Mouse (Mus musculus) midbrain, embryonic 15.5 days (tissue): Measurements from ENCODE around the gene Armh1. TPM values are rescaled to one million over a fixed set of nuclear protein-coding genes. Genes with fewer than 3 reads are reported as not detected.

Source experiments
- ATAC-seq: fragments of 200-750 bp; cut with Nextera tagmentation; replicated peaks from 2 replicates; pipeline ENCODE4 v1.8.0; 2017; ENCODE audit warnings: moderate TSS enrichment
- H3K27ac ChIP-seq: fragments of 300-500 bp; sonication (generic); 2 replicates; pipeline ENCODE4 v1.5.1; 2015; ENCODE audit warnings: mild to moderate bottlenecking, inconsistent platforms
- H3K27me3 ChIP-seq: fragments of 300-500 bp; sonication (generic); replicated peaks from 2 replicates; pipeline ENCODE4 v1.6.1; 2015; ENCODE audit warnings: inconsistent platforms
- H3K36me3 ChIP-seq: fragments of 300-500 bp; sonication (generic); replicated peaks from 2 replicates; pipeline ENCODE4 v1.6.1; 2015; ENCODE audit warnings: inconsistent platforms
- H3K4me1 ChIP-seq: fragments of 300-500 bp; sonication (generic); 2 replicates; pipeline ENCODE4 v1.6.1; 2015; ENCODE audit warnings: inconsistent platforms
- H3K4me2 ChIP-seq: fragments of 300-500 bp; sonication (generic); 2 replicates; pipeline ENCODE4 v1.6.1; 2015; ENCODE audit warnings: inconsistent platforms, mild to moderate bottlenecking, moderate library complexity
- H3K4me3 ChIP-seq: fragments of 300-500 bp; sonication (generic); 2 replicates; pipeline ENCODE4 v1.5.1; 2015; ENCODE audit warnings: mild to moderate bottlenecking, inconsistent platforms
- H3K9ac ChIP-seq: fragments of 300-500 bp; sonication (generic); 2 replicates; pipeline ENCODE4 v1.6.1; 2015; ENCODE audit warnings: mild to moderate bottlenecking, inconsistent platforms
- H3K9me3 ChIP-seq: fragments of 300-500 bp; sonication (generic); 2 replicates; pipeline ENCODE4 v1.6.1; 2016; ENCODE audit warnings: inconsistent platforms
- WGBS: fragments of 180-500 bp; shearing (Covaris S2); methylation state at CpG from one replicate; pipeline ENCODE4 v1.1.7; 2015; ENCODE audit warnings: mixed read lengths; 5-methylcytosine and 5-hydroxymethylcytosine counted together
- polyA plus RNA-seq: library from polyadenylated mRNA; unstranded; fragments of >200 nt; fragmentation: Nextera tagmentation; extraction: Ambion mirVana; gene quantifications from 2 replicates; pipeline ENCODE4 v1.2.1, GENCODE M21; 2015

The Armh1 gene
- polyA plus RNA-seq, 1 experiment from 2014 or later: 1.8 TPM

DNA sequence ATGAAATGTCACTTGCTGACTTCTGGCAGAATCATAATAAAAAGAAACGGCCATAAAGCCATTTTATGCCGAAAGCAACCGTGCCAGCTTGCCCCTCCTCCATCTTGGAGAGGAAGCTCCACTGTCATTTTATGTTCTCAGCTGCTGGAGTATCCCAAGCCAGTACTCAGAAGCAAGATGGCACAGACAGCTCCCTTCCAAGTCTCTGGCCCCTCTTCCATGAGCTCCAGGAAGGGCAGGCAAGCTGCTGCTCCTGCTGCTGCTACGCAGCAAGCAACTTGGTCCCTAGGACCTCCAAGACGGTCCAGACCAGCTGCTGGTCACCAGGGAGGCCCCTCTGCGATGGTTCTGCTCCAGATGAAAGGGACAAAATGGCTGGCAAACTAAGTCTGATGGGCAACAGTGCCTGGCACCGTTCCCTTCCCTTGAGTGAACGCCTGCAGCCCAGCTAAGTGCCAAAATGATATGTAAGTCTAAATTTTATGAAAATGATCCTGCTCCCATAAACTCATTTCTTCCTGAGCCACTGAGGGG, 28.5 kb upstream of the Armh1 start:
- Histone ChIP-seq H3K9me3 (no peaks in the 10 kb centered on the region), H3K9ac (no peak overlapping the region), H3K4me3 (no peak overlapping the region), H3K4me2 (no peak overlapping the region), H3K36me3 (peaks cover 20% of the 10 kb centered on the region), H3K27me3 (0 out of 2 replicates have a peak, but pooled peaks cover 6% of the 10 kb centered on the region), H3K27ac (no peak overlapping the region), H3K4me1 (peaks cover 52% of the 10 kb centered on the region)
- 83% methylated on average over 8 of the region's 8 CpGs for WGBS
- ATAC-seq: no peak

DNA sequence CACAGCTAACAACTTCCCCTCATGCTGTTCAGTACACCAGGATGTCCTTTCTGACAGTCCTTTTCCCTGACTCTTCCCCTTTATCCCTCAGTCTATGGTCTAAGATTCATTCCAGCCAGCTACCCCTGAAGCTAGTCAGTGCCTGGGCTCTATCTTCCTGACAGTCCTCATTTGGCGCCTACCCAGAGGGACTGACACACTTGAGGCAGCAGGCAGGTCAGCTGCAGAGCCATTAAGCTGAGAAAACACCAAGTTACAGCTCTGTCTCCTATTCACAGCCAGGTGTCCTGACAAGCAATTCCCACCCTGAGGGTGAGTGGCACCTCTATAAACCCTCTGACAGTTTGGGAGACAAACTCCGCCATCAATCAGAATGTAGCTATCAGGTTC, 27.3 kb upstream of the Armh1 start:
- Histone ChIP-seq H3K4me3 (no peak overlapping the region), H3K27me3 (0 out of 2 replicates have a peak, but pooled peaks cover 6% of the 10 kb centered on the region), H3K27ac (no peak overlapping the region), H3K9ac (no peak overlapping the region), H3K4me1 (peaks cover 40% of the 10 kb centered on the region), H3K4me2 (no peak overlapping the region), H3K9me3 (no peaks in the 10 kb centered on the region), H3K36me3 (peaks cover 24% of the 10 kb centered on the region)
- no peak for ATAC-seq
- 98% methylated on average over 2 of the region's 2 CpGs for WGBS

DNA sequence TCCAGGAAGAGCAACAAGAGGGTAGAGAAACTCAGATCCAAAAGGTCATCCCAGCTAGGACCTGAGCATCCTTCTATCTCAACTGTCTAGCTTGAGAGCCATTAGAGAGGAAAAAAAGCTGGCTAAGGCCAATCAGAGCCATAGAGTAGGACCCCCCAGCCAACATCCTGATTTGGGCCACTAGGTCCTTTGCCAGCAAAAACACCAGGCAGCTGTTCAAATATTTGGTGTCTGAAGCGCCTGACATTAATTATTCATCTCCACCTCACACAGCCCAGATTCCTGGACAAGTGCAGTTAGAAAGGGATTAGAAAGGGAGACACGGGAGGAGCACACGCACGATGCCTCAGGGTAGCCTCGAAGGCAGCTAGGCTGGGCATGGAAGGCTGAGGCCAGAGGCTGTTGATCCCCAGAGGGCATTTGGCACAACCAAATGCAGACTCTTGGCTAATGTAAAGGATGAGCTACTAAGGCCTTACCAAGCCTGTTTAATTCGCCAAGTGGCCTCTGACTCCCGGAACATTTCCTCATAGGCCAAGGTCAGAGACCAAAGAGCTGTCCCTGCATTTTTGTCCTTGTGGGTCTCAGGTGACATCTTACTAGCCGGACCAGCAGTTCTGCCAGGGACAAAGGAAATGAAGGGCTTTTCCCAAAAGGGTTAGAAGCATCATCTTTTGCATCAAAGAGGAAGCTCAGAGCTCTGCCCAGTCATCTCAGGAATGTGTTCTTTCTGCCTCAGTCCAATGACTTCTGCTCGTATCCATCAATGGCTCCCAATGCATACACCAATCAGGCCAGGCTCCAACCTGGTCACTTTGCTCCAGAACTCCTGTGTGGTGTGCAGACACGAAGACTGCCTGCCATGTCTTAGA, 26.7 kb upstream of the Armh1 start:
- no peak overlapping the region for H3K4me2 ChIP-seq
- 0 out of 2 replicates have a peak, but pooled peaks cover 6% of the 10 kb centered on the region for H3K27me3 ChIP-seq
- H3K4me3 ChIP-seq: no peak overlapping the region
- WGBS: 51% methylated on average over 10 of the region's 10 CpGs
- peaks cover 24% of the 10 kb centered on the region for H3K36me3 ChIP-seq
- peaks cover 34% of the 10 kb centered on the region for H3K4me1 ChIP-seq
- H3K9ac ChIP-seq: no peak overlapping the region
- H3K27ac ChIP-seq: no peak overlapping the region
- no peak for ATAC-seq
- no peaks in the 10 kb centered on the region for H3K9me3 ChIP-seq

DNA sequence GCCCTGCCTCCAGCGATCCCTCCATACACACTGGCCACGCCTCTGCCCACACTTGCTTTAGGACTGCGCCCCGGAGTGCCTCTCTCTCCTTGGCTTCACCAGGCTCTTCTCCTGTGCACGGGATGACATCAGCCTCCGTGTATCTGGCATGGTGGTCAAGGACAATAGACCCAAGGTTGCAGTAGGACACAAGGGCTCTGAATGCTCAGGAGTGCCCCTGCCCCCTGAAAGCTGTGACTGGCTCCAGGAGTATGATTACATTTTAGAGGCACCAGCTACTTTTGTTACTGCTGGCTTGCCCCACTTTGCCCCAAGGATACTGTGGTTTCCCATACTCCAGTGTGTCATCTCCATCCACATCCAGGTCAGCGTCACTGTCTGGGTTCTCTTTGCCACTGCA, 25.8 kb upstream of the Armh1 start:
- 92% methylated on average over 7 of the region's 7 CpGs for WGBS
- Histone ChIP-seq H3K4me2 (no peak overlapping the region), H3K4me3 (no peak overlapping the region), H3K27me3 (0 out of 2 replicates have a peak, but pooled peaks cover 6% of the 10 kb centered on the region), H3K4me1 (peaks cover 33% of the 10 kb centered on the region), H3K9me3 (no peaks in the 10 kb centered on the region), H3K27ac (no peak overlapping the region), H3K9ac (no peak overlapping the region), H3K36me3 (peaks cover 24% of the 10 kb centered on the region)
- ATAC-seq: no peak

DNA sequence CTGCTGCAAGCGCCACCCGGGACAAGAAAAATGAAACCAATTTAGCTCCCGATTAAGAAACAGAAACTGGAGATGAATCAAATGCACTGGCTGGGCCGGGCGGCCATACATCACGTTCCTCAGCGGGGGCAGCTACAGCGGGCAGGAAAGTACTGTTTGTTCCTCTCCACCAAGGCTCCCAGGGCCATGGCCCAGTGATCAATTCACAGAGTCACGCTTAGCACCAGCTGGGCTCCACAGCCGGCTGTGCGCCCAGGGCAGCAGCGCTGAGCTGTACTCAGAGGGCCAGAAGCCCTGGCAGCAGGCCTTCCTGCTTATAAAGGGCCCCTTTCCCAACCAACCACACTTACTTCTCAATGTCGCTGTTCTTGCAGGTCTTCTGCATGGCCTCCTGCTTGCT, 25.1 kb upstream of the Armh1 start:
- no peak for ATAC-seq
- Histone ChIP-seq H3K27ac (no peak overlapping the region), H3K9ac (no peak overlapping the region), H3K4me1 (peaks cover 36% of the 10 kb centered on the region), H3K9me3 (no peaks in the 10 kb centered on the region), H3K27me3 (0 out of 2 replicates have a peak, but pooled peaks cover 6% of the 10 kb centered on the region), H3K4me2 (no peak overlapping the region), H3K36me3 (peaks cover 27% of the 10 kb centered on the region), H3K4me3 (no peak overlapping the region)
- 91% methylated on average over 13 of the region's 13 CpGs for WGBS

DNA sequence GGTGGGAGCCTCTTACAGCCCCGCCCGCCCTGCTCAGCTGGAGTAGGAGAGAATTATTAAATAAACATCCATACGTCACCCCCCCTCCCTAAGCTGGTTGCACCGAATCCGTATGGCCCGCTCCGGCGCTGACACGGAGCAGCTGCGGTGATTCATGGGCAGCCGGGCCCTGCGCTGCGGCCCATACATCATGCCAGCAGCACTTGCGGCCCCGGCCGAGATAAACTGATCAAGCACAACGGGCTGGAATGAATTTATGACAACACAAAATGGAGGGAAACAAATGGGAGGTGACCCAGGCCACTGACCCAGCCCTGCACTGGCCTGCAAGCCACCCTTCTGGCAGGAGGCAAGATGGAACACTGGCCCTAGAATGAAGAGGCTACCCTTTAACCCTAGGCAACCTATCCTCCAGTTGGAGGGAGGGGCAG, 24.4 kb upstream of the Armh1 start:
- Histone ChIP-seq H3K27me3 (0 out of 2 replicates have a peak, but pooled peaks cover 6% of the 10 kb centered on the region), H3K36me3 (peaks cover 27% of the 10 kb centered on the region), H3K27ac (no peak overlapping the region), H3K9ac (no peak overlapping the region), H3K4me1 (peaks cover 39% of the 10 kb centered on the region), H3K9me3 (no peaks in the 10 kb centered on the region), H3K4me3 (no peak overlapping the region), H3K4me2 (no peak overlapping the region)
- ATAC-seq: no peak
- WGBS: 98% methylated on average over 17 of the region's 17 CpGs

DNA sequence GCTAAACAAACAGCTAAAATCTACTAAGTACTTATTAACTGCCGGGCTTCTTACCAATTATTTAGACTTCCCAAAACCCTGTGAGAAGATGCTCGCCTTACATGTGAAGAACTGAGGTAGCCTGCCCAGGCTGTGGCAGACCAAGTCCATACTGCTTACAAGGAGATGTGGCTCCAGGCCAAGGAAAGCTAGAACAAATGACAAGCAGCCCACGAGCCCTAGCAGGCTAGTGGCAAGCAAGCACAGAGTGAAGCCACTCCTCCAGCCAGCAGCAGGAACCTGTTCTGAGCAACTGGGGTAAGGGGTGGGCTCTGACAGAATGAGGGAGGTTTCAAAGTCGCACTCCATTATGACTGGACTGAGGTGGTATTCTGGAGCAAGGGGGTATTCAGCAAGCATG, 22.8 kb upstream of the Armh1 start:
- no peaks in the 10 kb centered on the region for H3K9me3 ChIP-seq
- WGBS: 95% methylated on average over 4 of the region's 4 CpGs
- H3K36me3 ChIP-seq: peaks cover 27% of the 10 kb centered on the region
- H3K4me1 ChIP-seq: peaks cover 33% of the 10 kb centered on the region
- H3K4me3 ChIP-seq: no peak overlapping the region
- no peak overlapping the region for H3K9ac ChIP-seq
- peaks cover 10% of the 10 kb centered on the region for H3K27me3 ChIP-seq
- no peak overlapping the region for H3K4me2 ChIP-seq
- ATAC-seq: no peak
- no peak overlapping the region for H3K27ac ChIP-seq

DNA sequence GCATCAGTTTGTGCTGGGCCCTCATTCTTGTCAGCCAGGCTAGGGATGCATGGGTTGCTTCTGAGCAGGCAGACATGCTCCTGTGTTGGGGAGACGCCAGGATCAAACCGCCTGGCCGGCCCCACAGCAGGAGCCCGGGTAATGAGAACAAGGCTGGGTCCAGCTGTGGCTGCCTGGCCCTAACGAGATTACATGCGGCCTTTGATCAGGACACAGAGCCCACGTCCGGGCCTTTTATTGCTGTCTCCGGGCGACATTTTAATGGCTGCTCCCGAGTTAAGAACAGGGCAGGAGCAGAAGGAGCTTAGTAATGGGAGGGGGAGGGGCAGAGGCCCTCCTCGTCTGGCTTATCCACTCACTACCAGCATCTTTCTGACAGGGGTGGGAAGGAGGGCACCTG, 20.5 kb upstream of the Armh1 start:
- Histone ChIP-seq H3K4me1 (peaks cover 21% of the 10 kb centered on the region), H3K9ac (no peak overlapping the region), H3K27ac (peak overlapping the region; percentile 58), H3K36me3 (peaks cover 27% of the 10 kb centered on the region), H3K27me3 (peaks cover 29% of the 10 kb centered on the region), H3K4me2 (no peak overlapping the region), H3K4me3 (no peak overlapping the region), H3K9me3 (no peaks in the 10 kb centered on the region)
- WGBS: 5% methylated on average over 12 of the region's 12 CpGs
- ATAC-seq: peak; percentile 70

DNA sequence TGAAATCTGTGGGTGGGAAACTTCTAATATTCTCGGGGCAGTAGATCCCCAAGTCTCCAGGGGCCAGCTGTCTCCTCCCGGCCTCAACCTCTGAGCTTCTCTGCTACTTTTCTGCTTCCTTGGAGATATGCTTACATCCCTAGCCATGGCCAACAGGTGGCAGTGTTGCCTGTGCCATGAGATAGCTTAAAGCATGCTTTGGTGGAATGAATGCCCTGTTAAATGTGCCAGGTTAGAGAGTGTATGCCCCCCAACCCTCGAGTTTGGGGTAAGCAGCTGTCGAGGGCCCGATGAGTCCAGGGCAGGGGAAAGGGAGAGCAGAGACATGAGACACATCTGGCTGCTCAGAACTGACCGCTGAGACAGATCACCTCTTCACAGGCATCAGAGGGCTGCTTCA, 18.4 kb upstream of the Armh1 start:
- H3K27me3 ChIP-seq: peaks cover 26% of the 10 kb centered on the region
- H3K36me3 ChIP-seq: peaks cover 12% of the 10 kb centered on the region
- WGBS: 11% methylated on average over 6 of the region's 6 CpGs
- H3K4me3 ChIP-seq: no peak overlapping the region
- H3K4me1 ChIP-seq: peaks cover 21% of the 10 kb centered on the region
- peak; percentile 16; the same call in 1 of the 2 replicates for ATAC-seq
- H3K4me2 ChIP-seq: no peak overlapping the region
- no peaks in the 10 kb centered on the region for H3K9me3 ChIP-seq
- H3K27ac ChIP-seq: peak overlapping the region; percentile 11; the same call in 1 of the 2 replicates
- no peak overlapping the region for H3K9ac ChIP-seq

DNA sequence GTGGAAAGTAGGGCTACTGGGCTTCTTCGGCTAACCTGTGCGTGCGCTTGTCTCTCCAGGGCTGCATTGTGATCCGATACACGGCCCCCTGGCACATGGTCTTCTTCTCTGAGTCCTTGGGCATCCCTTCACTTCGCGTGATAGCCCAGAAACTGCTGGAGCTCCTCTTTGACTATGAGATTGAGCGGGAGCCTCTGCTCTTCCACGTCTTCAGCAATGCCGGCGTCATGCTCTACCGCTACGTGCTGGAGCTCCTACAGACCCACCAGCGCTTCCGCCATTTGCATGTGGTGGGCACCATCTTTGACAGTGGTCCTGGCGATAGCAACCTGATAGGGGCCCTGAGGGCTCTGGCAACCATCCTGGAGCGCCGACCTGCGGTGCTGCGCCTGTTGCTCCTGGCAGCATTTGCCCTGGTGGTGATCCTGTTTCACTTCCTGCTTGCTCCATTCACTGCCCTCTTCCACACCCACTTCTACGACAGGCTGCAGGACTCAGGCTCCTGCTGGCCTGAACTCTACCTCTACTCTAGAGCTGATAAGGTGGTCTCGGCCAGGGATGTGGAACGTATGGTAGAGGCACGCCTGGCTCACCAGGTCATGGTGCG, 16.0 kb upstream of the Armh1 start:
- Histone ChIP-seq H3K27ac (no peak overlapping the region), H3K9me3 (no peaks in the 10 kb centered on the region), H3K4me2 (no peak overlapping the region), H3K27me3 (peaks cover 26% of the 10 kb centered on the region), H3K9ac (no peak overlapping the region), H3K36me3 (0 out of 2 replicates have a peak, but pooled peaks cover 3% of the 10 kb centered on the region), H3K4me1 (peaks cover 14% of the 10 kb centered on the region), H3K4me3 (no peak overlapping the region)
- WGBS: 87% methylated on average over 25 of the region's 25 CpGs
- ATAC-seq: no peak

DNA sequence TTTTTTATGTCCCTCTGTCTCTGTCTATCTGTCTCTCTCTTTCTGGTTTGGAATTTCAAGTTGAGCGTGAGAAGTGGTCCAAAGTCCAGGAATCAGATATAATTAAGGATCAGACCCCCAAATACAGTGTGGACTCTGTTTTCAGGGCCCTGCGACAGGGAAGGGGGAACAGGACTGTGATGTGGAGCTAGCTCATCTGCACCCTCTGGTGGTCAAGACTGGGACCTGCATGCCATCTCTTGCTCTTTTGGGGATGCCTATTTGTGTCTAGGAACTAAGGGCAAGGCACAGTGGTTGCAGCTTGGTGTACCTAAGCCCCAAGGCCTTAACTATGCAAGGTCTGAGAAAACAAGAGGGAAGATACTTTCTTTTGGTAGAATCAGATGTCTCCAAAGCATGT, 15.4 kb upstream of the Armh1 start:
- no peak overlapping the region for H3K4me2 ChIP-seq

DNA sequence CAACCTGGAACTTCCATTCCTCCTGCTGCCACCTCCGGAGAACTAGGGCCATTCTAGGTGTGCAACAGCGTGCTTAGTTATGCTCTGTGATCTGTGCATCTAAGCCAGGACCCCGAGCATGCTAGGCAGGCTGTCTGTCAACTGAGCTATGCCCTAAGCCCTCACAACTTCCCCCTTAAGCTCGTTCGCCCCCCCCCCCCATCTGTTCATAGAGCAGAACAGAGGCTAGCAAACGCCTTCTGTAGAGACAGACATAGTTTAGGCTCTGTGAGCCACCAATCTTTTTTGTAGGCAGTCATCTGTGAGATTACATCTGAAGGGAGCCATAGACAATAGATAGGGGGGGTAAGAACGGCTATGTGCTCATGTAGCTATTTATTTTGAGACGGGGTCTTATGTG, 11.1 kb upstream of the Armh1 start:
- no peak overlapping the region for H3K4me2 ChIP-seq
- WGBS: 44% methylated on average over 8 of the region's 8 CpGs
- no peak for ATAC-seq
- H3K9me3 ChIP-seq: no peaks in the 10 kb centered on the region
- H3K27ac ChIP-seq: no peak overlapping the region
- H3K36me3 ChIP-seq: no peaks in the 10 kb centered on the region
- H3K9ac ChIP-seq: no peak overlapping the region
- H3K4me3 ChIP-seq: no peak overlapping the region
- no peaks in the 10 kb centered on the region for H3K4me1 ChIP-seq
- H3K27me3 ChIP-seq: peaks cover 4% of the 10 kb centered on the region; the same call in 1 of the 2 replicates

More for the DNA sequence above, 15.4 kb upstream of the Armh1 start:
- Histone ChIP-seq H3K9me3 (no peaks in the 10 kb centered on the region), H3K27ac (no peak overlapping the region), H3K27me3 (peaks cover 26% of the 10 kb centered on the region), H3K9ac (no peak overlapping the region), H3K4me3 (no peak overlapping the region), H3K4me1 (peaks cover 8% of the 10 kb centered on the region; the same call in 1 of the 2 replicates), H3K36me3 (0 out of 2 replicates have a peak, but pooled peaks cover 1% of the 10 kb centered on the region)
- WGBS: 0% methylated on average over 2 of the region's 2 CpGs
- ATAC-seq: no peak
